Mouse (Mus musculus): Measurements from ENCODE around the gene Mettl9.

DNA sequence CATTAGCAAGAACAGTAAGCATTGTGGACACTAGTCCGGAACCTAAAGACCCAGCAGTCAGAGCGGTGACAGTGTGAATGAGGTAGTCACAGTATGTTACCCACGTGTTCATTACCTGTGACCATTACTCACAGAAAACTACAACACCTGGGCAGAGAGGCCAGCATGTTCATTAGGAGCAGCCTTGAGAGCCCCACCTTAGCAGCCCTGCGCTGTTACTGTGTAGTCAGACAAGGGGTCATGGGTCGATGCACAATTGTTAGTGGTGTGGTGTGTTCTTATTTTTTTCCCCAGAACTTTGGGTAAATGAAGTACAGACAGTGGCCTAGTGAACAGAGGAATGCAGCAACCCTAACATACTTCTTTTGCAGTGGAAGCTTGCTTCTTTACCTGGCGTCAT lies 43.1 kb downstream of the Mettl9 start:
- TF ChIP-seq CTCF (IDR thresholded peaks at IDR 0.05; ENCODE audit: low read depth, low read length) (no peak), POLR2A (IDR thresholded peaks at IDR 0.05; ENCODE audit: borderline replicate concordance, low read depth, low read length) (no peak)

Data from bone marrow macrophage, adult 2 months (primary cell).